Mouse (Mus musculus) midbrain, embryonic 11.5 days (tissue): ENCODE measurements around the gene Zfp652. TPM values are rescaled to one million over a fixed set of nuclear protein-coding genes. Genes with fewer than 3 reads are reported as not detected.

Experiments used
- ATAC-seq: fragments of 200-750 bp; cut with Nextera tagmentation; 2 replicates; pipeline ENCODE4 v1.8.0; 2017; ENCODE audit warnings: moderate TSS enrichment, moderate library complexity; ENCODE audit not compliant: low FRiP score
- DNase-seq: peaks from one replicate; pipeline ENCODE4 v3.0.0; 2015; ENCODE audit warnings: low spot score; ENCODE audit errors: missing footprints
- H3K27ac ChIP-seq: fragments of 300-500 bp; sonication (generic); 2 replicates; pipeline ENCODE4 v1.5.1; 2014; ENCODE audit warnings: low read depth, low read length
- H3K27me3 ChIP-seq: fragments of 300-500 bp; sonication (generic); 2 replicates; pipeline ENCODE4 v1.6.1; 2014; ENCODE audit warnings: mild to moderate bottlenecking, low read length, moderate library complexity, mixed read lengths; ENCODE audit not compliant: control insufficient read depth, insufficient read depth
- H3K36me3 ChIP-seq: fragments of 300-500 bp; sonication (generic); 2 replicates; pipeline ENCODE4 v1.6.1; 2014; ENCODE audit warnings: mild to moderate bottlenecking, low read length, moderate library complexity, mixed read lengths; ENCODE audit not compliant: control insufficient read depth, insufficient read depth
- H3K4me1 ChIP-seq: fragments of 300-500 bp; sonication (generic); 2 replicates; pipeline ENCODE4 v1.6.1; 2014; ENCODE audit warnings: low read length; ENCODE audit not compliant: control insufficient read depth, insufficient read depth
- H3K4me2 ChIP-seq: fragments of 300-500 bp; sonication (generic); 2 replicates; pipeline ENCODE4 v1.6.1; 2014; ENCODE audit warnings: mild to moderate bottlenecking, moderate library complexity
- H3K4me3 ChIP-seq: fragments of 300-500 bp; sonication (generic); 2 replicates; pipeline ENCODE4 v1.5.1; 2014; ENCODE audit warnings: low read depth, low read length
- H3K9ac ChIP-seq: fragments of 300-500 bp; sonication (generic); 2 replicates; pipeline ENCODE4 v1.6.1; 2014; ENCODE audit warnings: low read length
- H3K9me3 ChIP-seq: fragments of 300-500 bp; sonication (generic); 2 replicates; pipeline ENCODE4 v1.6.1; 2016; ENCODE audit warnings: low read length; ENCODE audit not compliant: control insufficient read depth
- WGBS: fragments of 180-500 bp; shearing (Covaris S2); extraction: QIAGEN DNeasy Blood & Tissue Kit; methylation state at CpG from one replicate; pipeline ENCODE4 v1.1.7; 2014; 5-methylcytosine and 5-hydroxymethylcytosine counted together
- polyA plus RNA-seq: library from polyadenylated mRNA; unstranded; fragments of >200 nt; fragmentation: Nextera tagmentation; extraction: Ambion mirVana; gene quantifications from 2 replicates; pipeline ENCODE4 v1.2.1, GENCODE M21; 2014

Gene Zfp652
- polyA plus RNA-seq, 1 experiment from 2014 or later = 10.4 TPM

- WGBS = 64% methylated on average over 5 of the region's 5 CpGs
- ATAC-seq = no peak
- H3K27ac ChIP-seq = no peak overlapping the region
- DNase-seq = peak; percentile 74
- no peaks in the 10 kb centered on the region for H3K27me3 ChIP-seq
- H3K9ac ChIP-seq = no peak overlapping the region
- H3K4me3 ChIP-seq = no peak overlapping the region
- H3K36me3 ChIP-seq = no peaks in the 10 kb centered on the region
- H3K4me1 ChIP-seq = peaks cover 8% of the 10 kb centered on the region
- no peak overlapping the region for H3K4me2 ChIP-seq
- H3K9me3 ChIP-seq = no peaks in the 10 kb centered on the region
Observed at GRCm38 (mm10) chr11:95853684-95854083, 141.2 kb downstream of the Zfp652 start.

DNA sequence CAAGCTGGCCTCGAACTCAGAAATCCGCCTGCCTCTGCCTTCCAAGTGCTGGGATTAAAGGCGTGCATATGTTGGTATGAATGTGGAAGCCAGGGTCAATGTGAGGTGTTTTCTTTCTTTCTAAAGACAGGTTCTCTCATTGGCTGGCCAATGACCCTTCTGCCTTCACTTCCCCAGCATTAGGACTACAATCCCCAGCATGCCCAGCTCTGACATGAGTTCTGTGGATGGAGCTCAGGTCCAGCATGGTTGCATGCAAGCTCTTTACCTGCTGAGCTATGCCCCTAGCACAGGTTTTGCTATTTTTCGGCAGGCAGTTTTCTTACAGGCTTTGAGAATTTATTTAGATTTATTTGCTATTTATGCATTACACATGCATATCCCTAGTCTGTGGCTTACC is 144.8 kb downstream of the Zfp652 start:
- H3K36me3 ChIP-seq = no peaks in the 10 kb centered on the region
- peaks cover 13% of the 10 kb centered on the region for H3K4me1 ChIP-seq
- WGBS = 80% methylated on average over 4 of the region's 4 CpGs
- H3K27me3 ChIP-seq = no peaks in the 10 kb centered on the region
- no peak overlapping the region for H3K27ac ChIP-seq
- H3K4me2 ChIP-seq = no peak overlapping the region
- no peak overlapping the region for H3K4me3 ChIP-seq
- H3K9me3 ChIP-seq = no peaks in the 10 kb centered on the region
- no peak for DNase-seq
- ATAC-seq = no peak
- H3K9ac ChIP-seq = no peak overlapping the region

DNA sequence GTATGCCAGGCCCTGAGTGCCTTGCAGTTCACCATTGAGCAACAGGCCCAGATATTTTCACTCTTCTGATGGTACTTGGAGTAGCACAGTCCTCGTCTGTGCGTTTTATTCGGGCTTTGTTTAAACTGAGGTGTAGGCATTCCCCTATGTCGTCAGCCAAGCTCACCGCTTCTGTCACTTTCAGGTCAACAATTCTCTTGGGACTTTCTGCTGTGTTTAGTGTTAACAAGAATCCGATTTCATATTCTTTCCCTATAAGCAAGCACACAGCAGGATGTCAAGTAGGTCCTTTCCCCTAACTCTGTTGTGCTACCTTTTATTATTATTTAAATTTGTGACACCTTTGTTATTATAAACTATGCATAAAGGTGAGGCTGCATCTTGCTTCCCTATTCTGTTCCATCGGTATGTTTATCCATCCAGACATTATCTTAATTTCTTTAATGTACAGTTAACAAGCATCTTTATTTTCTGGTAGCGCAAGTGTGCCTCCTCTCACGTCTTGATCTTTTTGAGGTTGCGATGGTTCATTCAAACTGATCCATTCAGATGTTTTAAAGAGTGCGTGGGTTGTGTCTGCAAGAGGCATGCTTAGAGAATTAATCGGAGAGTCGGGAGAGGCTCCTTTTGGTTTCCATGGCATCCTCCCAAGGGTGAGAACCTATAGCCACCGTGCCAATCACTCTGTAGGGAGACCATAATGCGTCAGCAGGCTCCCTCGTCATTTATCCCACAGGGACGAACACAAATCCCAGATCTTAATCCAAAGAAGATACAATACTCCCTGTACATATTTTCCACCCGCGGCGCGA is 145.4 kb downstream of the Zfp652 start:
- H3K27me3 ChIP-seq = no peaks in the 10 kb centered on the region
- peak overlapping the region; percentile 66 for H3K9ac ChIP-seq
- ATAC-seq (0 out of 2 replicates have a peak, but pooled peaks have one; percentile 27), DNase-seq (no peak)
- H3K9me3 ChIP-seq = no peaks in the 10 kb centered on the region
- H3K4me3 ChIP-seq = peak overlapping the region; percentile 60
- H3K36me3 ChIP-seq = no peaks in the 10 kb centered on the region
- H3K4me2 ChIP-seq = peak overlapping the region; percentile 80
- 19% methylated on average over 21 of the region's 21 CpGs for WGBS
- peak overlapping the region; percentile 37; the same call in 1 of the 2 replicates for H3K27ac ChIP-seq
- H3K4me1 ChIP-seq = peaks cover 13% of the 10 kb centered on the region

GRCm38 (mm10) chr11:95858528-95859467 is 146.3 kb downstream of the Zfp652 start:
- H3K4me2 ChIP-seq = peak overlapping the region; percentile 80
- H3K27ac ChIP-seq = peak overlapping the region; percentile 85
- no peaks in the 10 kb centered on the region for H3K9me3 ChIP-seq
- H3K4me1 ChIP-seq = peaks cover 13% of the 10 kb centered on the region
- H3K4me3 ChIP-seq = peak overlapping the region; percentile 60
- ATAC-seq (peak; percentile 99), DNase-seq (peak; percentile 100)
- H3K27me3 ChIP-seq = no peaks in the 10 kb centered on the region
- H3K36me3 ChIP-seq = no peaks in the 10 kb centered on the region
- peak overlapping the region; percentile 66 for H3K9ac ChIP-seq
- under 1% methylated on average over 58 of the region's 58 CpGs for WGBS

DNA sequence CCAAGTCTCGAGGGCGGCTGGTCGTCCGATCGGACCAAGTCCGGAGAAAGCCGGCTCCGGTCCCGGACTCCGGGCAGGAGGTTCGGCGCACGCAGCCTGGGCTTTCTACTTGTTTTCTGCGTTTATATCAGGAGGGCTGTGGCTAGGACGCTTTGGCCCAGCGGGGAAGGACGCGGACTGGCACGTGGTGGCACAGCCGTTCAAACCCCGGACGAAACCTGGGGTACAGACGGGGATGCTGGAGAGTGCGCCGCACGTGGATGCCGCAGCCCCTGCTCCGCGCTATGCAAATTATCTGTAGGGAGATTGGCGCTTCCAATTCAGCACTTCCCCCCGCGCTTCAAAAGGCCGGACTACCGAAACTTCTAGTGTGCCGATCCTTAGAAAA is 147.0 kb downstream of the Zfp652 start:
- 0% methylated on average over 35 of the region's 35 CpGs for WGBS
- Histone ChIP-seq H3K9me3 (no peaks in the 10 kb centered on the region), H3K9ac (peak overlapping the region; percentile 58), H3K27ac (no peak overlapping the region), H3K4me1 (peaks cover 13% of the 10 kb centered on the region), H3K36me3 (no peaks in the 10 kb centered on the region), H3K4me3 (peak overlapping the region; percentile 60), H3K27me3 (no peaks in the 10 kb centered on the region), H3K4me2 (peak overlapping the region; percentile 80)
- peak; percentile 71 for ATAC-seq
- no peak for DNase-seq

DNA sequence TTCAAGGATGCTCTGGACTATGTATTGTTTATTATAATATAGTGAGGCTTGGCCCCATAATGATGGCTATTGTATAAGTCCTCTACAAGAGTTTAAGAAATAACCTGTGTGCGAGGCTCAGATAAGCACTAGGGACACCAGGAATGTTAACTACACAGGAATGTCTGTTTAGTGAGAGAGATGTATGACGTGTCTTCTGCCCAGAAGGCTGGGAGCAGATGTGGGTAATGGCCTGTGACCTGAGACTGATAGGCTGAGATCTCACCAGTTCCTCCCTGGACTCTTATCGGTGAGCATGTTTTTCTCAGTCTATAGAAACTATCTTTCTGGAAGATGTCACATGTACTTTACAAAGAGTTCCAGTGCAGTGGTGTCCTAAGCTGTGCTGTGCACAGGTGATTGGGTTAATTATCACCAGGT is 147.6 kb downstream of the Zfp652 start:
- Histone ChIP-seq H3K27ac (no peak overlapping the region), H3K9ac (peak overlapping the region; percentile 58; the same call in 1 of the 2 replicates), H3K9me3 (no peaks in the 10 kb centered on the region), H3K4me3 (peak overlapping the region; percentile 60), H3K4me2 (peak overlapping the region; percentile 80), H3K27me3 (no peaks in the 10 kb centered on the region), H3K36me3 (no peaks in the 10 kb centered on the region), H3K4me1 (peaks cover 13% of the 10 kb centered on the region)
- DNase-seq (no peak), ATAC-seq (no peak)
- WGBS = 52% methylated on average over 3 of the region's 3 CpGs

DNA sequence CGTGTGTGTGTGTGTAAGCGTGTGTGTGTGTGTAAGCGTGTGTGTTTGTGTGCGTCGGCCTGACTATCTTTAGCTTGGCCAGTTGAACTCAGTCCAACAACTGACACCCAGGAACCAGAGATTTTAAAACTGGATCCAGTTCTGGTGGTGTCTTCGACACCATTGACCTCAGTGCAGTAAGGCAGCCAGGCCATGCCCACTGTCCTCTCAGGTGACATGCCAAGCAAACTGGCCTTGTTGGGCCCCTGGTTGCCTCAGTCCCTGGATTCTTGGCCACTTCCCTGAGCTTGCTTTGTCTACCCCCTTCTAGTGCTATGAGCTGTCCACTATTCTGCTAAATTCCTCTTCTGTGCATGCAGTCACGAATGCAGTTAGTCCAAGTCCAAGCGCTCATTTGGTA is 148.9 kb downstream of the Zfp652 start:
- no peak for ATAC-seq
- no peak overlapping the region for H3K27ac ChIP-seq
- no peaks in the 10 kb centered on the region for H3K9me3 ChIP-seq
- H3K36me3 ChIP-seq = no peaks in the 10 kb centered on the region
- H3K9ac ChIP-seq = no peak overlapping the region
- no peaks in the 10 kb centered on the region for H3K27me3 ChIP-seq
- no peak for DNase-seq
- H3K4me2 ChIP-seq = no peak overlapping the region
- peaks cover 13% of the 10 kb centered on the region for H3K4me1 ChIP-seq
- H3K4me3 ChIP-seq = no peak overlapping the region
- WGBS = 94% methylated on average over 8 of the region's 8 CpGs

GRCm38 (mm10) chr11:95869442-95869841 is 157.0 kb downstream of the Zfp652 start:
- no peak for ATAC-seq

More at GRCm38 (mm10) chr11:95869442-95869841, 157.0 kb downstream of the Zfp652 start:
- H3K4me2 ChIP-seq = no peak overlapping the region
- H3K9ac ChIP-seq = no peak overlapping the region
- no peaks in the 10 kb centered on the region for H3K9me3 ChIP-seq
- no peak for DNase-seq
- no peak overlapping the region for H3K27ac ChIP-seq
- H3K4me1 ChIP-seq = no peaks in the 10 kb centered on the region
- H3K4me3 ChIP-seq = no peak overlapping the region
- no peaks in the 10 kb centered on the region for H3K36me3 ChIP-seq
- WGBS = 83% methylated on average over 4 of the region's 4 CpGs
- H3K27me3 ChIP-seq = no peaks in the 10 kb centered on the region
